Mouse (Mus musculus): ENCODE data around the gene Lsm10.
A peak's percentile ranks its signal among the peaks of the same experiment; 100 is the strongest.
"Not testable (repeated sequence)": the region's sequence is repeated elsewhere in the genome, so short reads cannot be mapped to it uniquely, and the experiment has no call there.

The Lsm10 gene

DNA sequence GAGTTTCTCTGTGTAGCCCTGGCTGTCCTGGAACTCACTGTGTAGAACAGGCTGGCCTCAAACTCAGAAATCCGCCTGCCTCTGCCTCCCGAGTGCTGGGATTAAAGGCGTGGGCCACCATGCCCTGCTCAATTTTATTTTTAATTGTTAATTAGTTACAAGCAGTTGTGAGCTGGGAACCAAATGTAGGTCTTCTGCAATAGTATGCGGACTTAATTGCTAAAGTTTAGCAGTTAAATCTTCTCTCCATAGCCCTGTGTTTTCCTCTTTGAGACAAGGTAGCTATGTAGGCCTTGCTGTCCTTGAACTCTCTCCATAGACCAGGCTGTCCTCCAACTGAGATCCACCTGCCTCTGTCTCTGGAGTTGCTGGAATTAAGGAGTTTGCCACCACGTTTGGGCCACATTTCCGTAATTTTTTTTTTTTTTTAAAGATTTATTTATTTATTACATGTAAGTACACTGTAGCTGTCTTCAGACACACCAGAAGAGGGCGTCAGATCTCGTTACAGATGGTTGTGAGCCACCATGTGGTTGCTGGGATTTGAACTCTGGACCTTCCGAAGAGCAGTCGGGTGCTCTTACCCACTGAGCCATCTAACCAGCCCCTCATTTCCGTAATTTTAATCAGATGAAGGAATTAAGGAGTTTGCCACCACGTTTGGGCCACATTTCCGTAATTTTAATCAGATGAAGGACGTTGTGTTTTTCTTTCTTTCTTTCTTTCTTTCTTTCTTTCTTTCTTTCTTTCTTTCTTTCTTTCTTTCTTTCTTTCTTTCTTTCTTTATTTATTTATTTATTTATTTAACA lies 597 bp upstream of the Lsm10 start:
- not testable (repeated sequence) for DNase-seq (ENCODE audit: low read depth, low spot score)

DNA sequence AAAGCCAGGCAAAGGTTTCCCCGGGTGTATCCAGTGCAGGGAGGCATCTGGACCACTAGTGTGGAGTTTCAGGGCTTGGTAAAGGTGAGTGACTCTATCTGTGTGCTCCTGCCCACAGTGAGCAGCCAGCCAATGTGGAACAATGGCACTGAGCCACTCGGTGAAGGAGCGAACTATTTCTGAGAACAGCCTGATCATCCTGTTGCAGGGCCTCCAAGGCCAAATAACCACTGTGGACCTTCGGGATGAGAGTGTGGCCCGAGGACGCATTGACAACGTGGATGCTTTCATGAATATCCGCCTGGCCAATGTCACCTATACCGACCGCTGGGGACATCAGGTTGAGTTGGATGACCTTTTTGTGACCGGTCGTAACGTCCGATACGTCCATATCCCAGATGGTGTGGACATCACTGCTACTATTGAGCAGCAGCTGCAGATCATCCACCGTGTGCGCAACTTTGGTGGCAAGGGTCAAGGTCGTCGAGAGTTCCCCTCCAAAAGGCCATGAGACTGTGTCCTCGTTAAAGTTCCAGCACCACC lies 1.4 kb downstream of the Lsm10 start:
- DNase-seq (ENCODE audit: low read depth, low spot score), result no peak

DNA sequence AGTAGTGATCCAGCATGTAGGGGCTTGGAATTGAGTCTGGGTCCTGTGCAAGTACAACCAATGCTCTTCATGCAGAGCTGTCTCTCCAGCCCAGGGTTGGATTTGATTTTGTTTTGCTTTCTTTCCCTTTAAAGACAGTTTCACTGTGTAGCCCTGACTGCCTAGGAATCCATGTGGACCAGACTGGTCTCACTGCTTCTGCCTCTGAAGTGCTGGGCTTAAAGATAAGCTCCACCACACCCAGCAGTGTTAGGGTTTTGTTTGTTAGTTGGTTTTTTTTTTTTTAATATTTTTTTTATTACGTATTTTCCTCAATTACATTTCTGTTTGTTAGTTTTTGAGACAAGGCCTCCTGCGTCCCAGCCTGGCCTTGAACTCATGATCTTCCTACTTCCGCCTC lies 2.9 kb downstream of the Lsm10 start:
- no peak for DNase-seq (ENCODE audit: low read depth, low spot score)

DNA sequence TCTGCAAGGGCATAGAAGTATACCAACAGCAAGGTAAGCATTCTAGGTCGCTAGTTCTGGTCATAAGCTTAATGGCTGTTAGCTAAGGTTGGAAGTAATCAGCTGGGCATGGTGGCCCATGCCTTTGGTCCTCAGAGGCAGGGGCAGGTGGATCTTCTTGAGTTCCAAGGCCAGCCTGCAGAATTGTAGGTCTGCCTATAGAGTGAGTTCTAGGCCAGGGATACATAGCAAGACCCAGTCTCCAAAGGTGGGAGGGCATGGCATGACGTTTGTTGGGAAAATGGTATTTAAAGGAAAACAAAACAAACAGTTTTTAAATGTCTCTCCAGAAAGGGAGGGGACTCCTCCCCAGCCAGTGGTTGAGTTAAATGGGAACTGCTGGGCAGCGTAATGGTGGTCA lies 4.3 kb downstream of the Lsm10 start:
- DNase-seq (ENCODE audit: low read depth, low spot score), result no peak

DNA sequence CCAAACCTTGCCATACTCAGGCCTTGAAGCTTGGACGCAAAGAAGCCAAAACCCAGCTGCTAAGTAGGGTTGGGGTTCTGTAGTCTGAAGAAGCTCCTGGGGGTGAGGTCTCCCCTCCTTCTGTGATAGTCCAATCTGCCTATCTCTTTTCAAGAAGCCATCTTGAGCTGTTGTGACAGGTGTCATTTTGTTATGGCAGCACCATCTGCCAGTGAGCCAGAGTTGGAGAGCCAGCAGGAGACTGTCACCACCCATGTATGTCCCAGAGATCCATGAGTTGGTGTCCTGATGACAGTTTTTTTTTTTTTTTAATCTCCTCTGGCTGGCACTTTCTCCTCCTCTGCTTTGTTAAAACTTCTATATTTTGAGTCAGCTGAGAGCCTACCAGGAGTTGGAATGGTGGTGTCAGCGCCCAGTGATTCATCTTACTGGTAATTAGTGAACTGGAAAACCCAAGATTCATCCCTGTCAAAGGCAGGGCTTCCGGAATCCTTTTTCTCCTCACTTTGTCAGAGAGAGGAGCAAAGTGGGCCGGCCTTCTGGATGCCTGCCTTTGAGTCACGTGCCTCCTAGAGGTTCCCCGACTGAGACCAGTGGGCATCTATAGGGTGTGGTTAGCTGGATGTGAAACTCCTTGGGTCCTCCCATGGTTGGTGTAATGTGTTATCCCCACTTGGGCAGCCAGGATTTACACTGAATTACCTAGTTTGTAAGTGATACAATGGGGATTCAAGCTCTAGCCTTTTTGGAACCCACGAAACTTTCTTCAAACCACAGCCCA lies 5.8 kb downstream of the Lsm10 start:
- no peak for DNase-seq (ENCODE audit: low read depth, low spot score)

DNA sequence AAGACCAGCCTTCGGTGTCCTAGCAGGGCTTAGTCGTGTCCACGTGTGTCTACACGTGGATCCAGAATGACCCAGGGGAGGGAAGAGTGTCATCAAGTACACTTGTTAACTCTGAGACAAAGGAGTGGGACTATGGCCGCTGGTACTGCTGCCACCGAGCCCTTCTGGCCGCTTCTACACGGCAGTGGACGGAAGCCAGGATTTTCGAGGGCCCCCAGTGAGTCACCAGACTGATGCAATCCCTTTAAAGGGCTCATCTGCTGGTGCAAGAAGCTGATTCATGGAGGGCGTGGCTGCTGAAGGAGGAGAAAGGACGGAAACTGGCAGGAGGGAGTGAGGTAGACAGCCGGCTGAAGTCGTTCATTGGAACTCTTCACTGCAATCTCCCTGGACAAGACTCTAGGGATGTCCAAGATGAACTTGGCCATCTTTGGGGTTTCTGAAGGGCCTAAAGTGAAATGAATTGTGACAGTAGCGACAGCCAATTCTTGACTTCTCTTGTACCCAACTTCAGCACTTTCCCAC lies 6.7 kb downstream of the Lsm10 start:
- DNase-seq (ENCODE audit: low read depth, low spot score), result peak; percentile 40

DNA sequence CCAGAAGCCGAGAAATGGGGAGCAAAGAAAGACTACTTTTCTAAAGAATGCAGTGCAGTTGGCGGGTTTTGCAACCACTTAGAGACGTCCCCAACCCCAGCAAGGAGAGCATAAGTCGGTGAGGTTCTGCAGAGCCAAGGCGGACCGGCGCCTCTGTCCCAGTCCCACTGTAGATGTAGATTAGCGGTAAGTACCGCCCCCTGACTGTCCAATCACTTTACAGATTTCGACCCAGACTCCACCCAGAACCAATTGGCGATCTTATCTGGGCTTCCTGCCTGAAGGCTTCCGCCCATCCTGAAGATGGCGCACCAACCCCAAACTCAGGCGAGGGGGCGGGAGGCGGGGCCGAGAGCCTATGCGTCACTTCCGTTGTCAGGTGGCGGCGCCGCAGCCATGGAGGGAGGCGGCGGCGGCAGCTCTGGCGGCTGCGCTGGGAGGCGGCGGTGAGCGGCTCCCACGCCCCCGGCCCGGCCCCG lies 7.2 kb downstream of the Lsm10 start, which contains the start of gene Stk40:
Stk40 (plus strand) TSS at position 368 of the 479 bp plus-strand sequence.
- DNase-seq (ENCODE audit: low read depth, low spot score), result peak; percentile 97

DNA sequence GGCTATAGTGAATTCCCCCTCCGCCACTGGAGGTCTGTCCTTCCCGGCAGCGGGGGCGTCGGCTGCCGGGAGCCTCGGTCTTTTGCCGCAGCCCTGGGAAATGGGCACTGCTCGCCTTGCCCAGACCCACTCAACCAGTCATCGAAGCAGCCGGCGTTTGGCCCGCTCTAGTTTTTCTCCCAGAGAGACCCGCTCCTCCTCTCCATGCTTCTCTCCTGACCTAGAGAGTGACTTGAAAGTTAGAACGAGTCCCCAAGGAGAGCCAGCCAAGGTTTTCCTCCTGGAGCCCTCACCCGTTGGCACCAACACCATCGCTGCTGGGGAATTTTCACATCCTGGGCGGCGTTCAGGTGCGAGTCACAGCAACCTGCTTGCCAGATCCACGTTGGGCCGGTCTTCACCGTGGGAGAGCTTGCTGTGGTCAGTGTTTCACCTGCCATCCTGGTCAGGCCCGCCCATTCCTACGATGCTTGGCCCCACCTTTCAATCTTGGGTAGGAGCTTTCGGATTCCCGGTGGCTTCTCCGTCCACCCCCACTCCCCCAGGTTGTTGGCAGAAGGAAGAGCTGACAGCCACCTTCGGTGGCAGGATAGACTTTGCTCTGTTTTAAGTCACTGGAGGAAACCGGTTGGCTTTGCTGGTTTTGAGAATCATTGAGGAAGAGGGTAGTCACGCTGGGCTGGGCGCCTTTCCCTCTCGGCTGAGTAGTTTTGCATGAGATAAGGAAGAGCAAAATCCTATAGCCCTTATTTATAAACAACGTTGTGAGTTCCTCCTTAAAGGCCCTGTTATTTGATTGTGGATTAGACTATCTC lies 8.0 kb downstream of the Lsm10 start:
- DNase-seq (ENCODE audit: low read depth, low spot score), result no peak

DNA sequence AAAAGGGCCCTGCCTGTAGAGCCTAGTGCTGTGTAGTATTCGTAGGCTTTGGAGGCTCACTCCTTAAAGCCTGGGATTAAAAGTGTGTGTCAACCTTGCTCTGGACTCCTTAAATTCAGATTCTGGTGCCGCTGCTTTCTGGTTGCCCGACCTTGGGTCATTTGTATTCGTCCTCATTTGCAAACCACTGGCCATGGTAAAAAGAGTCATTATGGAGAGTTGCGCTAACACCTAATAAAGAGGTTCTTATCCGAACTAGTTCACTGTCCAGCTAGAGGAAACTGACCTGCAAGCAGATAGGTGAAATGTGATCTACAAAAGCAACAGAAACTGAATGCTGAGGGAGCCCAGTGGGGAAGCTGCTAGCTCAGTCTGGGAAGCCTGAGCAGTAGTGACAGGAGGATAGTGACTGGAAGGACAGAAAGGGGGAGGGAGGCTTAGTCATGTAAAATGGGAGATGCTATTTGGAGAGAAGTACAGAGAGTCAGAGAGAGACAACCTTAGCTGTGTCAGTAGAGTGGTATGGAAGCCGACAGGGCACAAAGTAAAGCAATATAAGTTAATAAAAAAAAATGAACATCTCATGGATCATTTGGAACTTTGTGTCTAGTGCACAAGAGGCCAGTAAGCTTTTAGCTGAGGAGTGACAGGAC lies 8.8 kb downstream of the Lsm10 start:
- no peak for DNase-seq (ENCODE audit: low read depth, low spot score)

DNA sequence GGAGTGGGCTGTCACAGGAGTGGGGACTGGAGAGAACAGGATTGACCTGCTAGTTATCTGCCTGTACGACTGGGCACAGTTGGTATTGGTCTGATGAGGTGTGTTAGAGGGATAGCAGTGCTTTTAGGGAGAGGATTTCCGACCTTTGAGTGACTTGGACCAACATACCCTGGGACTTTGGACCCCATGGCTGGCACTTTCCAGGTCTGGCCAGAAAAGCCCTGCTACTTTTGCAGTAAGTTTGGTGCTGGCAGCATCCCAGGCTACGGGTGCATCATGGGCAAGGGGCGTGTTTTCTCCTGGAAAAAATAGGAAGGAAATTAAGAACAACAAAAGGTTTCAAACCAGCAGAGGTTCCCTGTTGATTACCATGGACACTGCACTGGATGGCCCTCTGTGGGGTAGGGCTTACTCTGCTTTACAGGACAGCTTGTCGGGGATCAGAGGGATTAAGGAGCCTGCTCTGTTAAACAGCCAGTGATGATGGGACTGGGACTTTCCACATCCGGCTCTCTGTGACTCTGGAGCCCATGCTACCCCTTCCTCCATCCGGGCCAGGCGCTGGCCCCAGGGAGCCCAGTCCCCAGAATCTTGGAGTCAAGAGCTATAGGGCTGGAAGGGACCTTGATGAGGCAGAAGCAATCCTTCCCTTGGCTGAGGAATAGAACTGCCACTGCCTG lies 11.8 kb downstream of the Lsm10 start:
- DNase-seq (ENCODE audit: low read depth, low spot score), result no peak

DNA sequence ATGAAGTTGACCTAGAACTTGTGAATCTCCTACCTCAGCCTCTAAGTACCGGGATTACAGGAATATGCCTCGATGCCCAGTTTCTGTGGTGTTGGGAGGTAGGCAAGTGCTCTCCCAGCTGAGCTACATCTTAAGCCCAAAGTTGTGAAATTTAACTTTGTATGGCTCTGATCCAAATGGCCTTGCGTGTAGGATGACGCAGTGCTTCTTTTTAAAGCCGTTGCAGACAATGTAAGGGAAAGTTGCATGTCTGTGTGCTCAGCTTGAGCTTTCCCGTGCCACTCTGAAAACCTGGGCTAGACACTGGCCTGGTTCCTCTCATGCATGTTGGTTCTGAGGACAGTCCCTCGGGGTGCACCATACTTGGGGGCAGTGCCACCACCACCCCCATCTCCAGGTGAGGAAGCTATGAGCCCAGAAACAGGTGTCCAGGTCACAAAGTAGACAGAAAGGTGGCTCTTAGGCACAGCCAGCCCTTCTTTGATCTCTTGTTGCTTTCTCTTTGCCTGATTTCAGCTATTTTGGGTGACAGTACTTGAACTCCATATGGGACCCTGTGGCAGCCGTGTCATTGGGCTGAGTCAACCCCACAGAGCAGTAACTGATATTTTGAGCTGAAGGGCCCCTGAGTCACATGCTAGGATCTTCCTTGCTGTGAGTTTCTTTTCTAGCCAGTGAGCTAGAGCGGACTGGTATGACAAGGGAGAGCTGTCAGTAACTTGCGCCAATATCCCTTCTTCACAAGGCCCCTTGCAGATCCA lies 13.4 kb downstream of the Lsm10 start:
- no peak for DNase-seq (ENCODE audit: low read depth, low spot score)

DNA sequence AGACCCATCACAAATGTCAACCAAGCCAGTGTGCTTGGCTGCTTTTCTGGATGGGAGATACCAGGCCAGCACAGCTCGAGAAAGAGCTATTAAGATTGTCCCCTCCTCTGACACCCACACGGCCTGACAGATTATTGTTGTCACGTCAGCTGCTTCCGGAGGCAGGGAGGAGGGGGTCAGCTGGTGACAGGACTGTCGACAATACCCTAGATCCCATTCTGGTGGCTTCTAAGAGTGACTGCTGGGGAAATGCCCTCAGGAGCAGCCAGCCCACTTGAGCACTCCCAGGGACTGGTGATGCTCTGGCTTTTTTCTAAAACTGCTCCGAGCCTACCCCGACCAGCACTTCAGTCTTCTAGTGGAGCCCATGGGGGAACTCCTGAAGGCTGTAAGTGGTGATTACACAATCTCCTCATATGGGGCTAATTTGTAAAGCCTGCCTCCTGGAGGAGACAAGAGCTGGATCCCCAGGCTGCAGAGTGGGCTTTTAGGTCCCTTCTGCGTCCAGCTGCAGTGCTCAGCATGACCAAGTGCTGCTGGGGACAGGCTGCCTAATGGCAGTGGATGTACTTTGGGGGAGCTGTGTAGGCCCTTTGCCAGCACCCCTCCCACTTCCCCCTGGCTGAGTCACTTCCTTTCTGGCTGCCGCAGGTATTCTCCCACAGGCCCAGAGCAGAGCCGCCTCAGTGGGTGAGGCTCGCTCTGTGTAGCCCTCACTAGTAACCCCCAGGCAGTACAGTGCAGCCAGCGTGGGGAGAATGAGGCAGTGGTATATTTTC lies 14.1 kb downstream of the Lsm10 start:
- peak; percentile 48 for DNase-seq (ENCODE audit: low read depth, low spot score)

DNA sequence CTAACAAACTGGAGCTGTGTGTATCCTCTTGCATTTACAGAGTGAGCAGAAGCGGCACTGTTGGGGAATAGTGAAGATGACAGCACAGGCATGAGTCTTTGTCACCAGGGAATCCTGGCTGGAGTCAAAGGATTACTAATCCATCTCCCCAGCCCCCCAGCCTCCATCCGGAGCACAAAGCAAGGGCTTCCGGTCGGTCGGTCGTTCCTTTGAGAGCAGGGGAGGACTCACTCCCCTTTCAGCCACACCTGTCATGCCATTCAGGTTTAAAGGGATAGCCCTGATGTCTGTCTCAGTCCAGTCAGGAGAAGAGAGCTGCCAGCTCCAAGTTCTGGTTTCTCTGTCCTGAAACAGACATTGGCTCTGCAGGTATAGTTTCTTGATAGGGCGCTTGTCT lies 14.7 kb downstream of the Lsm10 start:
- no peak for DNase-seq (ENCODE audit: low read depth, low spot score)

DNA sequence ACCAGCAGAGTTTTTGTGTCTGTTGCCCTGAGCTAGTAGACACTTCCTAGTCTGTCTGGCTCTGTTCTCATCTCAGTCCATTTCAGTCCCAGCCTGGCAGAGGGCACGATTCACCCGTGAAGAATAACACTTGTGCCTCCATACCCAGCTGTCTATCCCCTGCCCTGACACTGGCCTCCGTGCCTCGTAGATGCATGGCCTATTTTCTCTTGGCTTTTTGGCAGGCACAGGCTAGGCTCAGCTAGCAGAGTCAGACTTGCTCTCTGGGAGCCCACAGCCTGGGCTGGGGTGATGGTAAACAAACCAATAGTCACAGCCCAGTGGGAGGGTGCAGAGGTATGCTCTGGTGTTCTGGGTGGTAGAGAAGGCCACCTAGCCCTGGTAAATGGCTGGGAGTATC lies 16.8 kb downstream of the Lsm10 start:
- no peak for DNase-seq (ENCODE audit: low read depth, low spot score)

DNA sequence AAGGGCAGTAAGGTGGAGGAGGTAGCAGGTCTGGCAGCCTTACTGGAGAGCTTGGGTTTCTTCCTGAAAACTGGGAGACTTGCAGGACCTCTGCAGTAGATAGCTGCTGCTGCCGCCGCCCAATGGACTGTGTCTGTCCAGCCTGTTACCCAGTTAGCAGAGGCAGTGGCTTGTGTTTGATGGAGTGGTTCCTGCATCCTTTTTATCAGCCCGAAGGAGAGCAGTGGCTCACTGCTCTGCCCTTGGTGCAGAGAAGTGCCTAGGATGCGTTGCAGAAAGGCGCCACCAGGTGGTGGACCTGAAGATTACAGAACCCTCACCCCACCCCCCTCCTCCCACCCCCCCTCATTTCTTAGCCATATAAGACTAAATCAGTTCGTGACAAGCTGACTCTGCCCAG lies 17.5 kb downstream of the Lsm10 start:
- peak; percentile 52 for DNase-seq (ENCODE audit: low read depth, low spot score)

DNA sequence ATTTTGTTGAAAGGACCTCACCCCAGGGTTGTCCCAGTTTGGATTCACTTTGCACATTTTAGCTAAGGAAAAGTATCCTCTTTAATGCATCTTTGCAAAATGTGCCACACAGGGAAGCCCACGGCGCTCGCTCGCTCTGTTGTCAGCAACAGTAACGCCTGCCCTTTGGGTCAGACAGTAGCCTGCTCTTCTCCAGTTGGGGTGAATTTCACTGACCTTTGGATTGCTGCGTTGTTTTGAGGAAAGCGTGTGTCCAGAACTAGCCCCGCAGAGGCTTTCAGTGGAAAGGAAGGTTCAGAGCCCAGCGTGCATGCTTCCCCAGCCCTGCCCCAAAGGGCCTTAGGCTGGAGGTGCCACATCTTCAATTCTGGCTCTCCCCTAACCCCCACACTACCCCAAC lies 19.0 kb downstream of the Lsm10 start:
- no peak for DNase-seq (ENCODE audit: low read depth, low spot score)

DNA sequence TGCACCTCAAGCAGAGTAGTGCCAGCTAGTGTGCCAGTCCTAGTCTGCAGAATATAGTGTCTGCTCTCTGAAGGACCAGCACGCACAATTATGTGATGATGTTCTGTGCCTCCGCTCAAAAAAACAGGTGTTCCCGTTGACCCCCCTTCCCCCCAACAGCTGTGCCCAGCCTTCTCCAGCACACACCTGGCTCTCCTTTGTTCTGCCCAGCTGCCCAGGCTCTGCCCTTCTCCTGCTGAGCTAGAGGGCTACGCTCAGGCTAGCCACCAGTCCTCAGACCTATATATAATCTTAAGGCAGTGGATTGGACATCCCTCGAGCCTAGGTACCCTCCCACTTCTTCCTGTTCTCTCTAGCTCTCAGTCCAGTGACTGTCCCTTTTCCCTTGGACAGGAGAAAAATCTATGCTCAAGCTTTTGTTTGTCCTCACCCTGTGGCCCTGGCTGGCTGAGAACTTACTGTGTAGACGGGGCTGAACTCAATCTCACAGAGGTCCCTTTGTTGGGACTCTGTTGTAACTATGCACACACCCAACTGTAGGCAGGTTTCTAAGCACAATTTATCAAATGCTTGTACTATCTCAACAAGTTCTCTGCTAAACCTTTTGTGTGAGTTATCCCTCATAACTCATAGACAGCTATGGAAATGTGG lies 19.6 kb downstream of the Lsm10 start:
- no peak for DNase-seq (ENCODE audit: low read depth, low spot score)

DNA sequence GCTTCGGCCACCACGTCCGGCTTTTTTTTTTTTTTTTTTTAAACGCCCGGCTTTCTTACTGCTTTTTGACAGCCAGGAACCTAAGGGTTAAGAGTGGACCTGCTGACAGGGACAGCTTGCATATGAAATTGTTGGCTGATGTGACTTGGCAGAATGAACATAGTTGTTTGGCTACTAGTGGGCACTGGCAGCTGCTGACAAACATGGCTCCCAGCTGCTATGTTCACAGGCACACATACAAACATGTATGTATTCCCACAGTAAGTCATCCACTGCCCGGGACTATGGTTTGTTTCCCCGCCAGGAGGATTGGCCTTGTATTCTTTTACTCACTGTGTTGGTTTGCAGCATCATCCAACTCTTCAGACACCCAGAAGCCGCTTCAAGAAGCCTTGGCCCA lies 20.7 kb downstream of the Lsm10 start:
- no peak for DNase-seq (ENCODE audit: low read depth, low spot score)

All from forelimb bud, embryonic 11.5 days (tissue).